Mouse (Mus musculus) neutrophil, adult 83 days (primary cell): ENCODE measurements around the gene Svep1. TPM values are rescaled to one million over a fixed set of nuclear protein-coding genes. Genes with fewer than 3 reads are reported as not detected.

Experiments used
- total RNA-seq, 2 experiments: library from RNA; stranded (reverse); gene quantifications; one replicate each; pipeline ENCODE4 v1.2.4; 2023

Svep1 gene
- total RNA-seq = under 1 TPM in 1 of 2 experiments, not detected in 1; 0.15 TPM

DNA sequence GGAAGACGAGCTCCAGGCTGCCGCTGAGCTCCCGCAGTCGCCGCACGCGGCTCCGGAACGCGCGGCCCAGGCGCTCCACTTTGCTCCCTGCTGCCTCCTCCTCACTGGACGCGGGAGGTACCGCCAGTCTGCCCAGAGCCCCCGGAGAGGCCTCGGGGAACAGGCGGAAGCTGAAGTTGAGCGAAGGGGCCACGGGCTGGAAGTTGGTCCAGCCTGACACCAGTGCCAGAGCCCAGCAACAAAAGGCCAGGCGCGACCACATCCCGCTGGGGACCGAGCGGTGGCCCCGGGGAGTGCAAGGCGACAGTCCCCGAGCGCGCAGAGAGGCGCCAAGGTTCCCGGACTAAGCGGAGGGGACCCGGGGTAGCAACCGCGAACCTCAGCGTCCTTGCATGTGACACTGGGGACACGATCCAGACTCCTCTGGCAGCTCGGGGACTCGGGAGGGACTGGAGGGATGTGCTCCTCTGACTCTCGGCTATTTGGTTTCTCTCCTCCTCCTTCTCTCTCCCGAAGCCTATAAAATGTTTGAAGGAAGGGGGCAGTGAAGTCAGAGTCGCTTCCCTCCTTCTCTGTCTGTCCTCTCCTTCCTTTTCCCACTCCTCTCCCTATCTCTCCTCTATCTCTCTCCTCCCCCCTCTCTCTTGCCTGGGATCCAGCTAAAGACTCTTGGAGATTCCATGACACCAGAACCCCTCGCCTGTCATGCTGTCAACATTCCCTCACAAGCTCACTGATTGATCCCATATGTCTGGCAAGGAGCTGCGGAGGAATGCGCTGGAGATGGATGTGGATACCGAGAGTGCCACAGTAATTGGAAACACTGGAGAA, at the start of gene Svep1:
Gene Svep1 (minus strand): TSS at position 745 of the 831 bp plus-strand sequence.

GRCm38 (mm10) chr4:58009024-58009423, 197.6 kb downstream of the Svep1 start, which contains the start of gene Txndc8:
Gene Txndc8, minus strand, starts transcription at chr4:58009124.

Other genes with a start within 250 kb of the Svep1 start
- gene Txndc8, start 197.7 kb downstream of the Svep1 start, total RNA-seq = not detected
- not detected for gene Musk, start 79.1 kb upstream of the Svep1 start, total RNA-seq